Mouse (Mus musculus): Measurements from ENCODE around the gene Dixdc1.

Gene Dixdc1

GRCm38 (mm10) chr9:50700921-50701691 is 38.2 kb downstream of the Dixdc1 start:
- no peak for DNase-seq (ENCODE audit: low read depth, low spot score)

- DNase-seq (ENCODE audit: low read depth, low spot score) = no peak
These were observed 40.6 kb downstream of the Dixdc1 start for GRCm38 (mm10) chr9:50698418-50699409.

- no peak for DNase-seq (ENCODE audit: low read depth, low spot score)
These were observed 41.6 kb downstream of the Dixdc1 start for GRCm38 (mm10) chr9:50697706-50698041.

GRCm38 (mm10) chr9:50696851-50697705 is 42.2 kb downstream of the Dixdc1 start:
- no peak for DNase-seq (ENCODE audit: low read depth, low spot score)

GRCm38 (mm10) chr9:50695153-50695552 is 44.2 kb downstream of the Dixdc1 start:
- DNase-seq (ENCODE audit: low read depth, low spot score) = no peak

GRCm38 (mm10) chr9:50693631-50694030 is 45.7 kb downstream of the Dixdc1 start:
- DNase-seq (ENCODE audit: low read depth, low spot score) = no peak

GRCm38 (mm10) chr9:50692626-50693580 is 46.4 kb downstream of the Dixdc1 start:
- no peak for DNase-seq (ENCODE audit: low read depth, low spot score)

GRCm38 (mm10) chr9:50686866-50687652 is 52.3 kb downstream of the Dixdc1 start:
- no peak for DNase-seq (ENCODE audit: low read depth, low spot score)

GRCm38 (mm10) chr9:50681727-50682126 is 57.6 kb downstream of the Dixdc1 start:
- no peak for DNase-seq (ENCODE audit: low read depth, low spot score)

GRCm38 (mm10) chr9:50679406-50679805 is 59.9 kb downstream of the Dixdc1 start:
- DNase-seq (ENCODE audit: low read depth, low spot score) = no peak

- no peak for DNase-seq (ENCODE audit: low read depth, low spot score)
These were observed 64.5 kb downstream of the Dixdc1 start for GRCm38 (mm10) chr9:50674771-50675170.

GRCm38 (mm10) chr9:50670690-50671089 is 68.6 kb downstream of the Dixdc1 start:
- DNase-seq (ENCODE audit: low read depth, low spot score) = no peak

GRCm38 (mm10) chr9:50667579-50668498 is 71.5 kb downstream of the Dixdc1 start:
- DNase-seq (ENCODE audit: low read depth, low spot score) = no peak

- no peak for DNase-seq (ENCODE audit: low read depth, low spot score)
These were observed 72.9 kb downstream of the Dixdc1 start for GRCm38 (mm10) chr9:50666442-50666841.

GRCm38 (mm10) chr9:50664826-50665225 is 74.5 kb downstream of the Dixdc1 start:
- DNase-seq (ENCODE audit: low read depth, low spot score) = no peak

- peak; percentile 7 for DNase-seq (ENCODE audit: low read depth, low spot score)
These were observed 78.9 kb downstream of the Dixdc1 start for GRCm38 (mm10) chr9:50660431-50660830.

- peak; percentile 83 for DNase-seq (ENCODE audit: low read depth, low spot score)
These were observed 79.7 kb downstream of the Dixdc1 start, which contains the start of gene Dlat for GRCm38 (mm10) chr9:50659392-50660217. Gene Dlat, minus strand, starts transcription at chr9:50659780.
